Mouse (Mus musculus) forebrain, embryonic 15.5 days (tissue): ENCODE data around the gene Slc51a. TPM values are rescaled to one million over a fixed set of nuclear protein-coding genes. Genes with fewer than 3 reads are reported as not detected.

Experiments used
- ATAC-seq: fragments of 200-750 bp; cut with Nextera tagmentation; replicated peaks from 2 replicates; pipeline ENCODE4 v1.8.0; 2017; ENCODE audit warnings: mild to moderate bottlenecking, moderate TSS enrichment, moderate library complexity
- H3K27ac ChIP-seq: fragments of 300-500 bp; sonication (generic); replicated peaks from 2 replicates; pipeline ENCODE4 v1.5.1; 2015; ENCODE audit warnings: mild to moderate bottlenecking, inconsistent platforms
- H3K27me3 ChIP-seq: fragments of 300-500 bp; sonication (generic); 2 replicates; pipeline ENCODE4 v1.6.1; 2015; ENCODE audit warnings: inconsistent platforms
- H3K36me3 ChIP-seq: fragments of 300-500 bp; sonication (generic); 2 replicates; pipeline ENCODE4 v1.6.1; 2015; ENCODE audit warnings: mild to moderate bottlenecking, inconsistent platforms
- H3K4me1 ChIP-seq: fragments of 300-500 bp; sonication (generic); 2 replicates; pipeline ENCODE4 v1.6.1; 2015; ENCODE audit warnings: inconsistent platforms
- H3K4me2 ChIP-seq: fragments of 300-500 bp; sonication (generic); replicated peaks from 2 replicates; pipeline ENCODE4 v1.6.1; 2015; ENCODE audit warnings: mild to moderate bottlenecking, inconsistent platforms
- H3K4me3 ChIP-seq: fragments of 300-500 bp; sonication (generic); 2 replicates; pipeline ENCODE4 v1.5.1; 2015; ENCODE audit warnings: mild to moderate bottlenecking, inconsistent platforms
- H3K9ac ChIP-seq: fragments of 300-500 bp; sonication (generic); replicated peaks from 2 replicates; pipeline ENCODE4 v1.6.1; 2015; ENCODE audit warnings: mild to moderate bottlenecking, inconsistent platforms
- H3K9me3 ChIP-seq: fragments of 300-500 bp; sonication (generic); 2 replicates; pipeline ENCODE4 v1.6.1; 2016; ENCODE audit warnings: inconsistent platforms
- WGBS: fragments of 180-500 bp; shearing (Covaris S2); methylation state at CpG from one replicate; pipeline ENCODE4 v1.1.7; 2015; ENCODE audit warnings: mixed read lengths; 5-methylcytosine and 5-hydroxymethylcytosine counted together
- polyA plus RNA-seq: library from polyadenylated mRNA; unstranded; fragments of >200 nt; fragmentation: Nextera tagmentation; extraction: Ambion mirVana; gene quantifications from 2 replicates; pipeline ENCODE4 v1.2.1, GENCODE M21; 2015

Gene Slc51a
- polyA plus RNA-seq, 1 experiment from 2014 or later, result 0.29 TPM

DNA sequence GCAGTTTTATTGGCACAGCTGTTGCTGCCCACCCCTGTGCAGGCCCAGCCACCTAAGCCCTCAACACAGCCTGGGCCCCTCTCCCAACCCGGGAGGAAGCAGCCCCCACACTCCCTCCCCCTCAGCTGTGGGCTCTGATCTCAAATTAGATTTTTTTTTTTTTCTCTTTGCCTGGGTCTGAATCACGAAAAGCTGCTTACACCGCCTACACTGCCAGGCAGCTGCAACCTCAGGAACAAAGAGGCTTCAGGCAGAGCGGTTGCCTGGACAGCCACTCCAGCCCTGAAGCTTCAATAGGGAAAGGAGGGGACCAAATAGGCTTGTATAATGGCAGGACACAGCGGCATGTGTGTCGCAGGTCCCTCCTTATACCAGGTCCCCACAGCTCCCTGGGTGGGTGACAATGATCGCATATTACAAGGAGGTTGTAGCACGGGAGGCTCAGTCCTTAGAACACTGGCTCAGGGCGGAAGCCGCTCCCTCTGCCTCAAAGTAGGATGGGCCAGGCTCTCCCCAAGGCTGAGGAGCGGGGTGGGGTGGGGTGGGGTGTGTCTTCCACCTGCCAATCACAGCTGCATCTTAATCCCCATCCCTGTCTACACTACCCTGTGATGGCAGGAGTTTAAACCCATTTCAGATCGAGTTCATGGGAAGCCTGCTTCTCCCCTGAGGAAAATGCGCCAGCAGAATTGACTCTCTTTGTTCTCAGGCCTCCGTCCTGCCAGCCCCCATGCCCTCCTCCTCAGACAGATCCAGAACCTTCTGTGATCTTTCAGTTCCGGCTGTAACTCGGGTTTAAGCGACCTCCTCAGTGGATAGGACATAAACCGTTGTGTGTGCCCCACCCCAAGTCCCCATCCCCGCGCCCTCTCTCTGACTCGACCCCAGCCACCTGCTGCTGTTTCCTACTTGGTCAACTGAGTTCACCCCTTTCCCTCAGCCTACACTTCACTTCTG, 28.6 kb upstream of the Slc51a start:
- ATAC-seq, result peak; percentile 94

DNA sequence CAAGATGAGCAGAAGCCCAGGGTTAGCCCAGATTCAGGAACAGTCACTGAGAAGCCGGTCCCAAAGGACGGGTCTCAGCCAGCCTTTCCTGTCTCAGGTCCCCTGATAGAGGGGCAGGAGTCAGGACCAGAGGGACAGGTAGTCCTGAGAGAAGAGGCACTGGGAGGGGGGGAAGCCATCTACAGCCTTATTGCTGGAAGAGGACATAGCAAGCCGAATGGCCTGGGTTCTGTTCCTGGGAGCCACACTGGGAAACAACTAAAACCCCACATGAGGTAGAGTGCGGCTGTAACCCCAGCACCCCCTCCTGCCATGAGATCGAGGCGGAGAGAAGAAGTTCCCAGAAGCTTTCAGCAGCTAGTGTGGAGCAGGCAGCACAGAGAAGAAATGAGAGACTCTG, 26.3 kb upstream of the Slc51a start:
- Histone ChIP-seq H3K4me3 (no peak overlapping the region), H3K9me3 (no peaks in the 10 kb centered on the region), H3K9ac (no peak overlapping the region), H3K4me2 (no peak overlapping the region), H3K27me3 (no peaks in the 10 kb centered on the region), H3K36me3 (no peaks in the 10 kb centered on the region), H3K4me1 (peaks cover 27% of the 10 kb centered on the region), H3K27ac (no peak overlapping the region)
- 93% methylated on average over 6 of the region's 6 CpGs for WGBS
- no peak for ATAC-seq

More for the DNA sequence above, 28.6 kb upstream of the Slc51a start:
- no peaks in the 10 kb centered on the region for H3K36me3 ChIP-seq
- H3K27ac ChIP-seq, result peak overlapping the region; percentile 98
- H3K4me2 ChIP-seq, result peak overlapping the region; percentile 42
- no peaks in the 10 kb centered on the region for H3K27me3 ChIP-seq
- peaks cover 23% of the 10 kb centered on the region for H3K4me1 ChIP-seq
- H3K9me3 ChIP-seq, result no peaks in the 10 kb centered on the region
- peak overlapping the region; percentile 18; the same call in 1 of the 2 replicates for H3K4me3 ChIP-seq
- peak overlapping the region; percentile 49 for H3K9ac ChIP-seq
- 6% methylated on average over 21 of the region's 21 CpGs for WGBS

GRCm38 (mm10) chr16:32513401-32513800, 25.7 kb upstream of the Slc51a start:
- Histone ChIP-seq H3K9me3 (no peaks in the 10 kb centered on the region), H3K4me3 (no peak overlapping the region), H3K27me3 (no peaks in the 10 kb centered on the region), H3K9ac (no peak overlapping the region), H3K4me2 (no peak overlapping the region), H3K27ac (0 out of 2 replicates have a peak overlapping the region, but pooled peaks have one; percentile 21), H3K4me1 (peaks cover 32% of the 10 kb centered on the region), H3K36me3 (no peaks in the 10 kb centered on the region)
- no peak for ATAC-seq
- WGBS, result 90% methylated on average over 6 of the region's 6 CpGs

GRCm38 (mm10) chr16:32512921-32513320, 25.2 kb upstream of the Slc51a start:
- H3K4me2 ChIP-seq, result no peak overlapping the region
- H3K27me3 ChIP-seq, result no peaks in the 10 kb centered on the region
- H3K9ac ChIP-seq, result no peak overlapping the region
- H3K9me3 ChIP-seq, result no peaks in the 10 kb centered on the region
- no peaks in the 10 kb centered on the region for H3K36me3 ChIP-seq
- peaks cover 32% of the 10 kb centered on the region for H3K4me1 ChIP-seq
- WGBS, result 86% methylated on average over 3 of the region's 3 CpGs
- H3K27ac ChIP-seq, result peak overlapping the region; percentile 21
- H3K4me3 ChIP-seq, result no peak overlapping the region
- ATAC-seq, result no peak

- H3K9me3 ChIP-seq, result no peaks in the 10 kb centered on the region
- ATAC-seq, result no peak
- H3K9ac ChIP-seq, result no peak overlapping the region
- H3K4me3 ChIP-seq, result no peak overlapping the region
- 89% methylated on average over 8 of the region's 8 CpGs for WGBS
- H3K4me2 ChIP-seq, result no peak overlapping the region
- H3K36me3 ChIP-seq, result no peaks in the 10 kb centered on the region
- H3K27ac ChIP-seq, result no peak overlapping the region
- no peaks in the 10 kb centered on the region for H3K27me3 ChIP-seq
- H3K4me1 ChIP-seq, result peaks cover 31% of the 10 kb centered on the region
These were observed 24.3 kb upstream of the Slc51a start for GRCm38 (mm10) chr16:32511827-32512490.

- Histone ChIP-seq H3K27me3 (no peaks in the 10 kb centered on the region), H3K27ac (no peak overlapping the region), H3K4me2 (no peak overlapping the region), H3K9ac (no peak overlapping the region), H3K4me3 (no peak overlapping the region), H3K9me3 (no peaks in the 10 kb centered on the region), H3K4me1 (peaks cover 25% of the 10 kb centered on the region), H3K36me3 (no peaks in the 10 kb centered on the region)
- 77% methylated on average over 3 of the region's 3 CpGs for WGBS
- ATAC-seq, result no peak
These were observed 23.7 kb upstream of the Slc51a start for GRCm38 (mm10) chr16:32511338-32511734.

GRCm38 (mm10) chr16:32510399-32511337, 23.0 kb upstream of the Slc51a start:
- Histone ChIP-seq H3K27me3 (no peaks in the 10 kb centered on the region), H3K27ac (no peak overlapping the region), H3K9me3 (no peaks in the 10 kb centered on the region), H3K4me3 (no peak overlapping the region), H3K4me1 (peaks cover 18% of the 10 kb centered on the region), H3K4me2 (no peak overlapping the region), H3K9ac (no peak overlapping the region), H3K36me3 (no peaks in the 10 kb centered on the region)
- WGBS, result 69% methylated on average over 18 of the region's 18 CpGs
- no peak for ATAC-seq

- Histone ChIP-seq H3K27ac (peak overlapping the region; percentile 15; the same call in 1 of the 2 replicates), H3K4me1 (peaks cover 13% of the 10 kb centered on the region)
- no peak for ATAC-seq
These were observed 21.6 kb upstream of the Slc51a start for GRCm38 (mm10) chr16:32509066-32509942.

DNA sequence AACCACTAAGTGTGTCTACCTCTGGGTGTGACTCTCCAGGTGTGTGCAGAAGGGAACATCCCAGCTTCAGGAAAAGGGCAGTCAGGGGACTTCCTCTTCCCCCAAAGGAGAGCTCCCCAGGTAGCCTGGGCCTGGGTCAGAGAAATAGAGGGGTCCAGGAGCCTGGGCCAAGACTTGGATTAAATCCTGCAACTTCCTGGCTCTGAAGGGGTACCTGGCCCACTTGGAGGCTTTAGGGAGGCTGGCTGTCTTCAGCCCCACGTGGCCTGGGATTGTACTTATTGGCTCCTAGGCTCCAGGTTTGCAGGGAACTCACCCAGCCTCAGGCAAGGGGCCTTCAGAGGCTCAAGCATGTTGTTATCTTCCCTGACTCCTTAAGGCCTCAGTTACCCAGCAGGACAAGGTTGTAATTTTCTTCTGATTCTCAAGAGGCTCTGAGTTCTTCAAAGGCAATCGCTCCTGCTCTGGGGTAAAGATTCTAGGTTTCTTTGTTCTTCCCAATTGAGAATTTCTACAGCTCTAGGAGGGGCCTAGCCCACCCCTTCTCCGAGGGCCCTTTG, 20.9 kb upstream of the Slc51a start:
- H3K27me3 ChIP-seq, result no peaks in the 10 kb centered on the region
- WGBS, result 31% methylated on average over 3 of the region's 3 CpGs
- no peak overlapping the region for H3K4me3 ChIP-seq
- H3K27ac ChIP-seq, result no peak overlapping the region; the same call in 1 of the 2 replicates
- no peak overlapping the region for H3K9ac ChIP-seq
- no peaks in the 10 kb centered on the region for H3K36me3 ChIP-seq
- peaks cover 13% of the 10 kb centered on the region for H3K4me1 ChIP-seq
- H3K4me2 ChIP-seq, result no peak overlapping the region
- no peaks in the 10 kb centered on the region for H3K9me3 ChIP-seq
- ATAC-seq, result no peak

More at GRCm38 (mm10) chr16:32509066-32509942, 21.6 kb upstream of the Slc51a start:
- 53% methylated on average over 9 of the region's 9 CpGs for WGBS
- H3K36me3 ChIP-seq, result no peaks in the 10 kb centered on the region
- no peak overlapping the region for H3K4me3 ChIP-seq
- H3K4me2 ChIP-seq, result no peak overlapping the region
- no peaks in the 10 kb centered on the region for H3K9me3 ChIP-seq
- H3K9ac ChIP-seq, result no peak overlapping the region
- no peaks in the 10 kb centered on the region for H3K27me3 ChIP-seq

- H3K4me3 ChIP-seq, result no peak overlapping the region
- H3K27me3 ChIP-seq, result no peaks in the 10 kb centered on the region
- H3K4me1 ChIP-seq, result peaks cover 13% of the 10 kb centered on the region
- no peaks in the 10 kb centered on the region for H3K9me3 ChIP-seq
- 92% methylated on average over 5 of the region's 5 CpGs for WGBS
- no peak overlapping the region for H3K27ac ChIP-seq
- no peak for ATAC-seq
- no peak overlapping the region for H3K4me2 ChIP-seq
- no peak overlapping the region for H3K9ac ChIP-seq
- H3K36me3 ChIP-seq, result no peaks in the 10 kb centered on the region
These were observed 20.4 kb upstream of the Slc51a start for GRCm38 (mm10) chr16:32508035-32508434.
